Mouse (Mus musculus) hindbrain, postnatal 0 days (tissue): Measurements from ENCODE around the gene Epb41l3. TPM values are rescaled to one million over a fixed set of nuclear protein-coding genes. Genes with fewer than 3 reads are reported as not detected.
"Not testable (repeated sequence)": the region's sequence is repeated elsewhere in the genome, so short reads cannot be mapped to it uniquely, and the experiment has no call there.

Experiments
- ATAC-seq: fragments of 200-750 bp; cut with Nextera tagmentation; 2 replicates; pipeline ENCODE4 v1.8.0; 2017; ENCODE audit warnings: mild to moderate bottlenecking, moderate TSS enrichment, moderate library complexity
- DNase-seq: peaks from one replicate; pipeline ENCODE4 v3.0.0-alpha.2; 2015; ENCODE audit warnings: low spot score
- H3K27ac ChIP-seq: fragments of 300-500 bp; sonication (generic); 2 replicates; pipeline ENCODE4 v1.5.1; 2014; ENCODE audit warnings: mild to moderate bottlenecking
- H3K27me3 ChIP-seq: fragments of 300-500 bp; sonication (generic); 2 replicates; pipeline ENCODE4 v1.6.1; 2014; ENCODE audit warnings: low read length, mixed read lengths; ENCODE audit not compliant: insufficient read depth
- H3K36me3 ChIP-seq: fragments of 300-500 bp; sonication (generic); 2 replicates; pipeline ENCODE4 v1.6.1; 2014; ENCODE audit warnings: low read length, mixed read lengths; ENCODE audit not compliant: insufficient read depth
- H3K4me1 ChIP-seq: fragments of 300-500 bp; sonication (generic); 2 replicates; pipeline ENCODE4 v1.6.1; 2014; ENCODE audit warnings: antibody characterized with exemption, low read length, mixed read lengths; ENCODE audit not compliant: insufficient read depth
- H3K4me2 ChIP-seq: fragments of 300-500 bp; sonication (generic); 2 replicates; pipeline ENCODE4 v1.6.1; 2014; ENCODE audit warnings: low read depth, mild to moderate bottlenecking, low read length, moderate library complexity, mixed read lengths
- H3K4me3 ChIP-seq: fragments of 300-500 bp; sonication (generic); 2 replicates; pipeline ENCODE4 v1.5.1; 2014; ENCODE audit warnings: low read length
- H3K9ac ChIP-seq: fragments of 300-500 bp; sonication (generic); replicated peaks from 2 replicates; pipeline ENCODE4 v1.6.1; 2014; ENCODE audit warnings: mild to moderate bottlenecking, low read length, moderate library complexity, mixed read lengths
- H3K9me3 ChIP-seq: fragments of 300-500 bp; sonication (generic); 2 replicates; pipeline ENCODE4 v1.6.1; 2016; ENCODE audit warnings: low read length, mixed read lengths
- CTCF ChIP-seq: IDR thresholded peaks from 2 replicates; pipeline ENCODE4 v1.5.1; 2016; ENCODE audit warnings: antibody characterized with exemption, control low read depth, low read depth
- WGBS: fragments of 180-500 bp; shearing (Covaris S2); extraction: QIAGEN DNeasy Blood & Tissue Kit; methylation state at CpG from one replicate; pipeline ENCODE4 v1.1.7; 2014; 5-methylcytosine and 5-hydroxymethylcytosine counted together
- polyA plus RNA-seq: library from polyadenylated mRNA; unstranded; fragments of >200 nt; fragmentation: Nextera tagmentation; extraction: Ambion mirVana; gene quantifications from 2 replicates; pipeline ENCODE4 v1.2.1, GENCODE M21; 2015
- total RNA-seq: library from RNA; depleted of rRNA; stranded (reverse); fragments of >200 nt; gene quantifications from 2 replicates; pipeline ENCODE4 v1.2.3, GENCODE M21; 2014

Epb41l3 gene
- total and polyA plus RNA-seq, 2 experiments from 2014 or later, result 105 to 107 TPM

DNA sequence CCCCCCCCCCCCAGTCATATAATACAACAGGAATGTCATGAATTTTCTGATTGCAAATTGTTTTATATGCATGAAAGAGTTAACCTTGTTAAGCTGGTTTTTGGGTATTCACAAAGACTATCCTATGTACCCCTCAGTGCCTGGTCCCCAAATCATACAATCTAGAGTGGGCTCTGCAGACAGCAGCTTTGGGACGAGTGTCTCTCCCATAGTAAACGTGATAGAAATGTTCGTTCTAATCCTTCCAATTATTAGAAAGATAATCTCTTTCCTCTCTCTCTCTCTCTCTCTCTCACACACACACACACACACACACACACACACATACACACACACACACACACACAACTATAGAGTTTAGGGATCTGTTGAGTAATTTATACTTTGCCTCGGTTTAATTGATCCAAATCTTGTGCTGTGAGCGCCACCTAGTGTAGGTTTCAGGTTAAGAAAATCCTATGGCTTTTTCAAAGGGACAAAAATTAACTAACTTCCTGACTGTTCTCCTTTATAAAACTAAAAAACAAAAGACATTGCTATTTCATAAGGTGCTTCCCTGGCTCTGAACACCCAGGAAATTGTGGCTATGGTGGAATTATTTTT is 30.4 kb downstream of the Epb41l3 start:
- Histone ChIP-seq H3K4me1 (no peaks in the 10 kb centered on the region), H3K27ac (no peak overlapping the region), H3K36me3 (no peaks in the 10 kb centered on the region), H3K4me2 (no peak overlapping the region), H3K9me3 (no peaks in the 10 kb centered on the region), H3K9ac (no peak overlapping the region), H3K27me3 (no peaks in the 10 kb centered on the region), H3K4me3 (no peak overlapping the region)
- peak; percentile 81 for TF ChIP-seq CTCF
- ATAC-seq (0 out of 2 replicates have a peak, but pooled peaks have one; percentile 55), DNase-seq (peak; percentile 88)
- WGBS, result 22% methylated on average over 5 of the region's 5 CpGs

DNA sequence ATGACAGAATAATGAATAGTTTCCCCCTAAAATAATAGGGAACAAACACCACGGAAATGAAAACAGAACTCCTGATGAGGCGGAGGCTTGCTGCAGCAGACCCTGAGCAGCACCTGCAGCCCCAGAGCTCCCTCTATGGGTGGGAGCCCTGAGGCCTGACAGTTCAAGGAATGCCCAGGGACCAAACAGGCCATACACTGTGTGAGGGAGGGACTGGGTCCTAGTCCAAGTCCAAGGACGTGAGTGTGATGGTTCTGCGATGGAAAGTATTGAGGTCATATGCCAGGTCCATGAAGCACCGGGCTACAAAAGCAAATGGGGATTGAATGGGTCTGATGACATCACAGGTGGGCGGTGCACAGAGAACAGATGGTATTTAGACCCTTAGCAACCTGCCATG is 33.7 kb downstream of the Epb41l3 start:
- 0 out of 2 replicates have a peak, but pooled peaks have one; percentile 27 for ATAC-seq

GRCm38 (mm10) chr17:69112232-69112631 is 36.7 kb downstream of the Epb41l3 start:
- Histone ChIP-seq H3K4me1 (no peaks in the 10 kb centered on the region), H3K4me2 (no peak overlapping the region), H3K36me3 (no peaks in the 10 kb centered on the region), H3K27ac (no peak overlapping the region), H3K4me3 (no peak overlapping the region), H3K9ac (no peak overlapping the region), H3K27me3 (no peaks in the 10 kb centered on the region), H3K9me3 (no peaks in the 10 kb centered on the region)
- DNase-seq (no peak), ATAC-seq (no peak)
- TF ChIP-seq CTCF, result no peak
- WGBS, result 45% methylated on average over 2 of the region's 2 CpGs

More for the DNA sequence above, 33.7 kb downstream of the Epb41l3 start:
- Histone ChIP-seq H3K27me3 (no peaks in the 10 kb centered on the region), H3K4me1 (no peaks in the 10 kb centered on the region), H3K36me3 (no peaks in the 10 kb centered on the region), H3K27ac (no peak overlapping the region), H3K4me3 (no peak overlapping the region), H3K9me3 (no peaks in the 10 kb centered on the region), H3K9ac (no peak overlapping the region), H3K4me2 (no peak overlapping the region)
- no peak for DNase-seq
- TF ChIP-seq CTCF, result peak; percentile 50
- WGBS, result 48% methylated on average over 6 of the region's 6 CpGs

DNA sequence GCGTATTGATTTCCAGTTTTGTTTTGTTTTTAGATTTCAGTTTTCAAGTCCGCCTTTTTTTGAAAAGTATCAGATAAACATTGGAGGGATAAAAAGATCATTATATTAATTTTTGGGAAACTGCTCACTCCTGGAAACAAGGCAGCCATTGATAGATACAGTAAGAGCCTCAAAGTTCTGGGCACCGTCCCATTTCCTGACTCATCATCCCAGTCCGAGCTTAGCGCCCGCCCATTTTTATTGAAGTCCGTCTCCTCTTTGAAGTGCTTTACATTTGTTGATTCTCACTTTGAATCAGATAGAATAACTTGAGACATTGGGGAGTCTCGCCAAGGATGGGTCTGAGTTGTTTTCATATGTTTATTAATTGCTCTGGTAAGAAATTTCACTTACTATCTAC is 43.7 kb downstream of the Epb41l3 start:
- no peak overlapping the region for H3K27ac ChIP-seq
- 79% methylated on average over 8 of the region's 8 CpGs for WGBS
- H3K9me3 ChIP-seq, result no peaks in the 10 kb centered on the region
- H3K27me3 ChIP-seq, result no peaks in the 10 kb centered on the region
- peaks cover 9% of the 10 kb centered on the region for H3K4me1 ChIP-seq
- H3K4me2 ChIP-seq, result no peak overlapping the region
- no peak overlapping the region for H3K4me3 ChIP-seq
- no peak for ATAC-seq
- H3K9ac ChIP-seq, result no peak overlapping the region
- no peak for TF ChIP-seq CTCF
- H3K36me3 ChIP-seq, result no peaks in the 10 kb centered on the region
- DNase-seq, result no peak

DNA sequence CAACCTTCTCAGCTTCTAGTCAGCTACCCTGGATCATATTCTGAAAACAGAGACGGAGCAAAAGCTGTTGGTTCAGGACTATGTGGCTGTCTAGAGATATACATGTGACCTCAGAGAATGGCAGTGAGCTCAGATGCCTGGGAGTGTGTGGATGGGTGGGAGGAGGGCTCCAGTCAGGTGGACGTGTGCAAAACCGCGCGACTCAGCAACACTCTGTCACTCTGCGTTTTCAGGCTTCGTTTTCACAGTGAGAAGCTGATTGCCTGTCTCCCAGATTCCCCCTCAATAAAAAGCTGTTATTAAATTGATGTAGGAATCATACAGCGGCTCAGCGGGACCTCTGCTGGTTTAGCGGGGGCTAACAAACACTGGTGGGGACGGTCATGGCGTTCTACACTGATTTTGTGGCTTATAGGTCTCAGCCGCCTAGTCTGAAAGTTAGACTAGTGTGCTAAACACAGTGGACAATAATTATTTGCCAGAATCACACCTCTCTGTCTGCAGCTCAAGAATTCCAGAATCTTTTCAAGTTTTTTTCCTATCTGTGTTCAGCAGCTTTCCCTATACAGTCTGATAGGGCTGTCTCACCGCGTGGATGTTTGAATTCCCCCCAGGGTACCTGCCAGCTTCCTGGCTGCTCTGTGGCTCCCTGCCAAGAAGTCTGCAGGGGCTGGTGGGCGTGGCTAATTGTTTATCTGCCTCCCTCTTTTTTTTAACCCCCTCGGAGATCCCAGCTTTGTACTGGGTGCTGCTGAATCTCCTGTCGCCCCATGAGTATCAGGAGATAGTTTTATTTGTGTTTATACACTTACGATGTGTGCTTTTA is 45.3 kb downstream of the Epb41l3 start:
- ATAC-seq (peak; percentile 78), DNase-seq (peak; percentile 63)
- no peak for TF ChIP-seq CTCF
- H3K4me2 ChIP-seq, result peak overlapping the region; percentile 57
- no peaks in the 10 kb centered on the region for H3K27me3 ChIP-seq
- H3K4me3 ChIP-seq, result peak overlapping the region; percentile 27
- peaks cover 9% of the 10 kb centered on the region for H3K4me1 ChIP-seq
- WGBS, result 7% methylated on average over 19 of the region's 19 CpGs
- no peak overlapping the region for H3K27ac ChIP-seq
- no peak overlapping the region for H3K9ac ChIP-seq
- no peaks in the 10 kb centered on the region for H3K9me3 ChIP-seq
- no peaks in the 10 kb centered on the region for H3K36me3 ChIP-seq

DNA sequence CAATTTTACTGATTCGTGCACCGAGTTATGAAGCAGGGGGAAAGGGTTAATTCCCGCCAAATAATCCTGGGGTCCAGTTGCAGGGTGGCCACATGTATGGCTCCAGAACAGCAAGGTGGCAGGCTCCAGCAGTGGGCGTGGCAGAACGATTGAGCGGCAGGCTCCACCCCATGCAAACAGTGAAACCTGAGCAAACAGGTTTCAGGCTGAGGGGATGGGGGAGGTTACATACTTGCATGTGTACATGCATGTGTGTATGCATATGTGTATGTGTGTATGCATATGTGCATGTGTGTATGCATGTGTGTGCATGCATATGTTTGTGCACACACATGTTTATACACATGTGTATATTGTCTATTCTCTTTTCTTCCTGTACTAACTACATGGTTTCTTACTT is 46.9 kb downstream of the Epb41l3 start:
- ATAC-seq, result 0 out of 2 replicates have a peak, but pooled peaks have one; percentile 43
- not testable (repeated sequence) for H3K27ac ChIP-seq, H3K4me3 ChIP-seq, H3K9me3 ChIP-seq, DNase-seq, H3K9ac ChIP-seq, H3K36me3 ChIP-seq, H3K27me3 ChIP-seq
- peaks cover 12% of the 10 kb centered on the region for H3K4me1 ChIP-seq
- H3K4me2 ChIP-seq, result peak overlapping the region; percentile 57; the same call in 1 of the 2 replicates
- WGBS, result 7% methylated on average over 6 of the region's 6 CpGs
